Mouse (Mus musculus) CH12.LX (cell line): ENCODE measurements around the gene Copa. TPM values are rescaled to one million over a fixed set of nuclear protein-coding genes. Genes with fewer than 3 reads are reported as not detected.

Experiments used
- DNase-seq: peaks from one replicate; pipeline ENCODE4 v3.0.0-alpha.2; 2013; ENCODE audit errors: extremely low read depth
- H3K27ac ChIP-seq: 2 replicates; pipeline ENCODE4 v1.5.1; 2012; ENCODE audit warnings: low read depth, mild to moderate bottlenecking, control low read depth, moderate library complexity; ENCODE audit not compliant: insufficient read depth
- H3K27me3 ChIP-seq: replicated peaks from 2 replicates; pipeline ENCODE3; 2012; ENCODE audit warnings: inconsistent platforms
- H3K36me3 ChIP-seq, 2 experiments: replicated peaks in 1 of 2; 2 replicates each; pipeline versions ENCODE3 to v1.6.1; 2012; ENCODE audit warnings: inconsistent platforms in 1 of 2, low read length in 1 of 2, mild to moderate bottlenecking in 1 of 2, mixed read lengths in 1 of 2, moderate library complexity in 1 of 2; ENCODE audit not compliant: control insufficient read depth in 1 of 2, insufficient read depth in 1 of 2
- H3K4me1 ChIP-seq, 2 experiments: 2 replicates each; pipeline ENCODE4 v1.6.1; 2012; ENCODE audit warnings: inconsistent platforms in 1 of 2, moderate library complexity in 1 of 2; ENCODE audit not compliant: insufficient read depth in 2 of 2, control insufficient read depth in 1 of 2
- H3K4me2 ChIP-seq: 2 replicates; pipeline ENCODE4 v1.6.1; 2012; ENCODE audit warnings: low read depth, mild to moderate bottlenecking, control low read depth; ENCODE audit not compliant: poor library complexity, insufficient read depth, severe bottlenecking
- H3K4me3 ChIP-seq, 3 experiments: fragments of 150-350 bp in 1 of 3; sonication (generic) in 1 of 3; replicated peaks in 1 of 3; 2 replicates each; pipeline versions ENCODE3 to v1.5.1; 2011 to 2012; ENCODE audit warnings: low read depth in 2 of 3, low read length in 2 of 3, mild to moderate bottlenecking in 2 of 3, moderate library complexity in 2 of 3, control low read depth in 1 of 3, improper control_type of control experiment in 1 of 3, inconsistent platforms in 1 of 3, mixed read lengths in 1 of 3; ENCODE audit not compliant: poor library complexity in 1 of 3
- H3K79me2 ChIP-seq: replicated peaks from 2 replicates; pipeline ENCODE4 v1.6.1; 2012; ENCODE audit warnings: mild to moderate bottlenecking, moderate library complexity; ENCODE audit not compliant: control insufficient read depth, poor library complexity, insufficient read depth, severe bottlenecking; ENCODE audit errors: extremely low read depth
- H3K9ac ChIP-seq: 2 replicates; pipeline ENCODE4 v1.6.1; 2012; ENCODE audit warnings: low read depth, mild to moderate bottlenecking, control low read depth, moderate library complexity; ENCODE audit not compliant: insufficient read depth
- H3K9me3 ChIP-seq: replicated peaks from 2 replicates; pipeline ENCODE3; 2012; ENCODE audit warnings: low read length, inconsistent platforms, mixed read lengths
- CHD2 ChIP-seq: IDR thresholded peaks from 2 replicates; pipeline ENCODE4 v1.6.1; 2011; ENCODE audit warnings: low read length, improper control_type of control experiment
- CTCF ChIP-seq, 2 experiments: IDR thresholded peaks in 1 of 2; conservative IDR thresholded peaks in 1 of 2; 2 replicates each; pipeline ENCODE4 v1.5.1; 2011 to 2012; ENCODE audit warnings: low read depth in 2 of 2, low read length in 2 of 2, improper control_type of control experiment in 1 of 2, inconsistent platforms in 1 of 2, mild to moderate bottlenecking in 1 of 2, moderate library complexity in 1 of 2
- ELF1 ChIP-seq: IDR thresholded peaks from 2 replicates; pipeline ENCODE4 v1.6.1; 2014; ENCODE audit warnings: low read depth, mild to moderate bottlenecking, inconsistent platforms, low read length, improper control_type of control experiment
- ETS1 ChIP-seq: conservative IDR thresholded peaks from 2 replicates; pipeline ENCODE4 v1.6.1; 2012; ENCODE audit warnings: low read depth, mild to moderate bottlenecking, inconsistent platforms, low read length, improper control_type of control experiment, moderate library complexity
- HCFC1 ChIP-seq: IDR thresholded peaks from 2 replicates; pipeline ENCODE4 v1.6.1; 2012; ENCODE audit warnings: low read depth, mild to moderate bottlenecking, inconsistent platforms, low read length, improper control_type of control experiment
- JUN ChIP-seq: IDR thresholded peaks from 2 replicates; pipeline ENCODE4 v1.6.1; 2011; ENCODE audit warnings: low read depth, mild to moderate bottlenecking, low read length, improper control_type of control experiment, moderate library complexity; ENCODE audit not compliant: insufficient read depth
- MAX ChIP-seq: IDR thresholded peaks from 2 replicates; pipeline ENCODE4 v1.6.1; 2011; ENCODE audit warnings: low read length, improper control_type of control experiment
- MAZ ChIP-seq: IDR thresholded peaks from 2 replicates; pipeline ENCODE4 v1.6.1; 2012; ENCODE audit warnings: low read depth, mild to moderate bottlenecking, inconsistent platforms, low read length, improper control_type of control experiment, moderate library complexity
- MXI1 ChIP-seq: IDR thresholded peaks from 2 replicates; pipeline ENCODE4 v1.6.1; 2011; ENCODE audit warnings: mild to moderate bottlenecking, low read depth, low read length, improper control_type of control experiment
- NELFE ChIP-seq: IDR thresholded peaks from 2 replicates; pipeline ENCODE4 v1.6.1; 2011; ENCODE audit warnings: low read depth, low read length, improper control_type of control experiment
- PAX5 ChIP-seq: IDR thresholded peaks from 2 replicates; pipeline ENCODE4 v1.6.1; 2012; ENCODE audit warnings: low read length, inconsistent platforms, mixed read lengths
- POLR2A ChIP-seq: IDR thresholded peaks from 2 replicates; pipeline ENCODE4 v1.6.1; 2011; ENCODE audit warnings: low read depth, mild to moderate bottlenecking, improper control_type of control experiment, low read length
- RAD21 ChIP-seq: IDR thresholded peaks from 2 replicates; pipeline ENCODE4 v1.6.1; 2011; ENCODE audit warnings: low read depth, mild to moderate bottlenecking, low read length, improper control_type of control experiment, moderate library complexity
- SIN3A ChIP-seq: IDR thresholded peaks from 2 replicates; pipeline ENCODE4 v1.6.1; 2012; ENCODE audit warnings: low read length, improper control_type of control experiment, inconsistent platforms
- SMC3 ChIP-seq: IDR thresholded peaks from 2 replicates; pipeline ENCODE4 v1.6.1; 2011; ENCODE audit warnings: low read depth, low read length, improper control_type of control experiment
- TBP ChIP-seq: conservative IDR thresholded peaks from 2 replicates; pipeline ENCODE4 v1.6.1; 2011; ENCODE audit warnings: low read depth, low read length, improper control_type of control experiment
- TCF12 ChIP-seq: IDR thresholded peaks from 2 replicates; pipeline ENCODE4 v1.6.1; 2014; ENCODE audit warnings: low read depth, mild to moderate bottlenecking, inconsistent platforms, low read length, improper control_type of control experiment
- USF1 ChIP-seq: IDR thresholded peaks from 2 replicates; pipeline ENCODE4 v1.6.1; 2014; ENCODE audit warnings: low read depth, mild to moderate bottlenecking, inconsistent platforms, low read length, improper control_type of control experiment
- USF2 ChIP-seq: conservative IDR thresholded peaks from 2 replicates; pipeline ENCODE4 v1.6.1; 2011; ENCODE audit warnings: low read depth, low read length, improper control_type of control experiment
- ZC3H11A ChIP-seq: IDR thresholded peaks from 2 replicates; pipeline ENCODE4 v1.6.1; 2012; ENCODE audit warnings: low read depth, mild to moderate bottlenecking, inconsistent platforms, low read length, improper control_type of control experiment
- ZKSCAN1 ChIP-seq: IDR thresholded peaks from 2 replicates; pipeline ENCODE4 v1.6.1; 2012; ENCODE audit warnings: low read depth, inconsistent platforms, low read length, improper control_type of control experiment, borderline replicate concordance
- ZMIZ1 ChIP-seq: IDR thresholded peaks from 2 replicates; pipeline ENCODE4 v1.6.1; 2012; ENCODE audit warnings: low read depth, mild to moderate bottlenecking, inconsistent platforms, low read length, improper control_type of control experiment
- ZNF384 ChIP-seq: IDR thresholded peaks from 2 replicates; pipeline ENCODE4 v1.6.1; 2012; ENCODE audit warnings: low read depth, low read length, improper control_type of control experiment, inconsistent platforms
- dilution Hi-C: fragments of 300-500 bp; cut with MboI; formaldehyde crosslinking; loops from 2 replicates; pipeline ENCODE4 v1.14.3; 2020; ENCODE audit warnings: low sequenced_read_pairs; ENCODE audit not compliant: extremely low pct_unique_long_range_greater_than_20kb, extremely low pct_ligation_motif_present
- in situ Hi-C: fragments of 300-500 bp; cut with MboI; formaldehyde crosslinking; loops from 3 replicates; pipeline ENCODE4 v1.14.3; 2019; ENCODE audit warnings: low sequenced_read_pairs, low pct_ligation_motif_present, low pct_unique_long_range_greater_than_20kb, mixed read lengths
- polyA plus RNA-seq: library from polyadenylated mRNA; unstranded; fragments of >175 nt; gene quantifications from 2 replicates; pipeline ENCODE4 v1.2.1, GENCODE M21; 2012; ENCODE audit warnings: low read depth; ENCODE audit not compliant: insufficient read length
- total RNA-seq, 2 experiments: library from RNA; depleted of rRNA; stranded (reverse); fragments of 300-350 nt in 1 of 2; fragments of >200 nt in 1 of 2; gene quantifications; 2 replicates each; pipeline ENCODE4 v1.2.3; 2012 to 2014

Gene Copa
- total and polyA plus RNA-seq, 3 experiments, result 157 to 165 (median 158) TPM

GRCm38 (mm10) chr1:172122671-172123070 is 40.3 kb downstream of the Copa start:
- peaks cover 45 to 65% of the 10 kb centered on the region in 2 experiments for H3K36me3 ChIP-seq
- H3K27ac ChIP-seq, result no peak overlapping the region
- H3K4me2 ChIP-seq, result no peak overlapping the region
- no peak for DNase-seq
- H3K4me3 ChIP-seq, result no peak overlapping the region
- H3K79me2 ChIP-seq, result peaks cover 7% of the 10 kb centered on the region
- in situ Hi-C loops (no loop called here), dilution Hi-C loops (no loop called here)
- peaks cover 3 to 10% of the 10 kb centered on the region in 2 experiments for H3K4me1 ChIP-seq
- TF ChIP-seq MAX (no peak), ZKSCAN1 (no peak), ETS1 (no peak), TCF12 (no peak), SMC3 (no peak), ZC3H11A (no peak), PAX5 (no peak), USF1 (no peak), RAD21 (no peak), USF2 (no peak)
- H3K9me3 ChIP-seq, result no peaks in the 10 kb centered on the region
- no peak overlapping the region for H3K9ac ChIP-seq
- H3K27me3 ChIP-seq, result no peaks in the 10 kb centered on the region

DNA sequence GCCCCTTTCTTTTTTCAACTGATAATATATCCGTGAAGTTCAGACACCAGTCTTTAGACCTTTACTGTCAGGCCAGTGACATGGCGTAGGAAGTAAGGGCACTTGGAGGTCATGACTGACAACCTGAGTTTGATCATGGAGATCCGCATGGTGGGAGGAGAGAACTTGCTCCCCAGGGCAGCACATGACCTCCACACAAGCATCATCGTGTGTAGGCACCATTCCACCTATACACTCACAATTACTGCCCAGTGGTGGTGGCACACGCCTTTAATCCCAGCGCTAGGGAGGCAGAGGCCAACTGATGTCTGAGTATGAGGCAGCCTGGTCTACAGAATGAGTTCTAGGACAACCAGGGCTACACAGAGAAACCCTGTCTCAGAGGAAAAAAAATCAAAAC is 42.2 kb downstream of the Copa start:
- dilution Hi-C loops, result no loop called here
- Histone ChIP-seq H3K9me3 (no peaks in the 10 kb centered on the region), H3K27ac (no peak overlapping the region), H3K4me1 (peaks cover 3 to 18% of the 10 kb centered on the region in 2 experiments), H3K4me3 (no peak overlapping the region), H3K4me2 (no peak overlapping the region), H3K27me3 (no peaks in the 10 kb centered on the region), H3K36me3 (peaks cover 38 to 60% of the 10 kb centered on the region in 2 experiments), H3K79me2 (peaks cover 8% of the 10 kb centered on the region), H3K9ac (no peak overlapping the region)
- in situ Hi-C loops, result no loop called here
- TF ChIP-seq ZMIZ1, result no peak
- TF ChIP-seq CTCF (conservative IDR thresholded peaks at IDR 0.05 in 1 of 2, IDR thresholded peaks at IDR 0.05 in 1 of 2; ENCODE audit: low read depth in 2 of 2, low read length in 2 of 2), result no peak
- no peak for DNase-seq

GRCm38 (mm10) chr1:172126376-172127347 is 44.3 kb downstream of the Copa start, which contains the start of gene Pex19:
Gene Pex19 (plus strand): TSS chr1:172126755.
- dilution Hi-C loops, result no loop called here
- in situ Hi-C loops, result no loop called here
- peak; percentile 93 for DNase-seq
- Histone ChIP-seq H3K4me2 (peak within 1 kb of the TSS; percentile 95), H3K36me3 (peaks cover 32 to 54% of the 10 kb centered on the region in 2 experiments), H3K9me3 (no peaks in the 10 kb centered on the region), H3K27me3 (no peaks in the 10 kb centered on the region), H3K79me2 (peaks cover 8% of the 10 kb centered on the region), H3K9ac (peak within 1 kb of the TSS; percentile 95), H3K4me3 (peak within 1 kb of the TSS; percentile 91 to 93 (median 92)), H3K27ac (no peak within 1 kb of the TSS), H3K4me1 (peaks cover 3 to 18% of the 10 kb centered on the region in 2 experiments)
- TF ChIP-seq PAX5 (no peak), ELF1 (no peak), MAZ (peak; percentile 25; the same call in 1 of the 2 replicates), JUN (no peak), CHD2 (peak; percentile 28; the same call in 1 of the 2 replicates), TCF12 (peak; percentile 69), ETS1 (no peak), NELFE (peak; percentile 67; the same call in 1 of the 2 replicates), MAX (peak; percentile 83), TBP (peak; percentile 31; the same call in 1 of the 2 replicates), POLR2A (peak; percentile 81), ZNF384 (peak; percentile 67), SIN3A (peak; percentile 100), USF1 (peak; percentile 33), HCFC1 (peak; percentile 77), MXI1 (peak; percentile 98)
